Mouse (Mus musculus) limb, embryonic 10.5 days (tissue): ENCODE results near the gene Gm20855. TPM values are rescaled to one million over a fixed set of nuclear protein-coding genes. Genes with fewer than 3 reads are reported as not detected.
"Not testable (repeated sequence)": the region's sequence is repeated elsewhere in the genome, so short reads cannot be mapped to it uniquely, and the experiment has no call there.

Experiments used
- DNase-seq: peaks from one replicate; pipeline ENCODE4 v3.0.0-alpha.2; 2017; ENCODE audit warnings: low spot score
- H3K27ac ChIP-seq: fragments of 300-500 bp; sonication (generic); 2 replicates; pipeline ENCODE4 v1.5.1; 2016; ENCODE audit warnings: mild to moderate bottlenecking
- H3K27me3 ChIP-seq: fragments of 300-500 bp; sonication (generic); 2 replicates; pipeline ENCODE4 v1.6.1; 2016; ENCODE audit warnings: low read depth, mild to moderate bottlenecking; ENCODE audit not compliant: poor library complexity, severe bottlenecking
- H3K36me3 ChIP-seq: fragments of 300-500 bp; sonication (generic); 2 replicates; pipeline ENCODE4 v1.6.1; 2016; ENCODE audit warnings: mild to moderate bottlenecking, moderate library complexity
- H3K4me1 ChIP-seq: fragments of 300-500 bp; sonication (generic); 2 replicates; pipeline ENCODE4 v1.6.1; 2016
- H3K4me3 ChIP-seq: fragments of 300-500 bp; sonication (generic); 2 replicates; pipeline ENCODE4 v1.5.1; 2016; ENCODE audit warnings: mild to moderate bottlenecking, moderate library complexity
- H3K9me3 ChIP-seq: fragments of 300-500 bp; sonication (generic); replicated peaks from 2 replicates; pipeline ENCODE4 v1.6.1; 2016; ENCODE audit warnings: mild to moderate bottlenecking
- WGBS: fragments of 180-500 bp; shearing (Covaris S2); methylation state at CpG from one replicate; pipeline ENCODE4 v1.1.7; 2016; 5-methylcytosine and 5-hydroxymethylcytosine counted together
- polyA plus RNA-seq: library from polyadenylated mRNA; unstranded; fragments of >200 nt; fragmentation: Nextera tagmentation; extraction: Ambion mirVana; gene quantifications from 2 replicates; pipeline ENCODE4 v1.2.1, GENCODE M21; 2016

The Gm20855 gene
- not detected in 2 replicates for polyA plus RNA-seq

GRCm38 (mm10) chrY:35131733-35132132 is at the start of gene Gm20855:
TSS of gene Gm20855 (minus strand) at chrY:35131833.
- H3K4me3 ChIP-seq, H3K9me3 ChIP-seq, H3K27me3 ChIP-seq, H3K4me1 ChIP-seq, DNase-seq, H3K36me3 ChIP-seq, H3K27ac ChIP-seq: not testable (repeated sequence)
- WGBS: no CpG with 5 or more reads among the region's 6 CpGs
